Mouse (Mus musculus) midbrain, embryonic 14.5 days (tissue): ENCODE measurements around the gene Bcl3. TPM values are rescaled to one million over a fixed set of nuclear protein-coding genes. Genes with fewer than 3 reads are reported as not detected.

Experiments used
- ATAC-seq: fragments of 200-750 bp; cut with Nextera tagmentation; 2 replicates; pipeline ENCODE4 v1.8.0; 2017; ENCODE audit warnings: moderate number of reproducible peaks, moderate library complexity; ENCODE audit not compliant: low FRiP score, low TSS enrichment
- DNase-seq: peaks from one replicate; pipeline ENCODE4 v3.0.0-alpha.2; 2015
- H3K27ac ChIP-seq: fragments of 300-500 bp; sonication (generic); replicated peaks from 2 replicates; pipeline ENCODE4 v1.5.1; 2014; ENCODE audit warnings: mild to moderate bottlenecking, low read depth, low read length, moderate library complexity
- H3K27me3 ChIP-seq: fragments of 300-500 bp; sonication (generic); 2 replicates; pipeline ENCODE4 v1.6.1; 2014; ENCODE audit warnings: low read length, control low read depth, mixed read lengths; ENCODE audit not compliant: control insufficient read depth, insufficient read depth
- H3K36me3 ChIP-seq: fragments of 300-500 bp; sonication (generic); 2 replicates; pipeline ENCODE4 v1.6.1; 2014; ENCODE audit warnings: low read length, control low read depth; ENCODE audit not compliant: control insufficient read depth, insufficient read depth
- H3K4me1 ChIP-seq: fragments of 300-500 bp; sonication (generic); 2 replicates; pipeline ENCODE4 v1.6.1; 2014; ENCODE audit warnings: mild to moderate bottlenecking, antibody characterized with exemption, low read length, control low read depth; ENCODE audit not compliant: control insufficient read depth, insufficient read depth
- H3K4me2 ChIP-seq: fragments of 300-500 bp; sonication (generic); 2 replicates; pipeline ENCODE4 v1.6.1; 2014; ENCODE audit warnings: mild to moderate bottlenecking, low read length, moderate library complexity
- H3K4me3 ChIP-seq: fragments of 300-500 bp; sonication (generic); replicated peaks from 2 replicates; pipeline ENCODE4 v1.5.1; 2014; ENCODE audit warnings: low read depth, low read length
- H3K9ac ChIP-seq: fragments of 300-500 bp; sonication (generic); replicated peaks from 2 replicates; pipeline ENCODE4 v1.6.1; 2014; ENCODE audit warnings: mild to moderate bottlenecking, low read length, moderate library complexity
- H3K9me3 ChIP-seq: fragments of 300-500 bp; sonication (generic); 2 replicates; pipeline ENCODE4 v1.6.1; 2016; ENCODE audit warnings: low read length, control low read depth, mixed read lengths; ENCODE audit not compliant: control insufficient read depth
- WGBS: fragments of 180-500 bp; shearing (Covaris S2); extraction: QIAGEN DNeasy Blood & Tissue Kit; methylation state at CpG from one replicate; pipeline ENCODE4 v1.1.7; 2014; 5-methylcytosine and 5-hydroxymethylcytosine counted together
- polyA plus RNA-seq: library from polyadenylated mRNA; unstranded; fragments of >200 nt; fragmentation: Nextera tagmentation; extraction: Ambion mirVana; gene quantifications from 2 replicates; pipeline ENCODE4 v1.2.1, GENCODE M21; 2014

Gene Bcl3
- polyA plus RNA-seq, 1 experiment from 2014 or later, result 1.2 TPM

DNA sequence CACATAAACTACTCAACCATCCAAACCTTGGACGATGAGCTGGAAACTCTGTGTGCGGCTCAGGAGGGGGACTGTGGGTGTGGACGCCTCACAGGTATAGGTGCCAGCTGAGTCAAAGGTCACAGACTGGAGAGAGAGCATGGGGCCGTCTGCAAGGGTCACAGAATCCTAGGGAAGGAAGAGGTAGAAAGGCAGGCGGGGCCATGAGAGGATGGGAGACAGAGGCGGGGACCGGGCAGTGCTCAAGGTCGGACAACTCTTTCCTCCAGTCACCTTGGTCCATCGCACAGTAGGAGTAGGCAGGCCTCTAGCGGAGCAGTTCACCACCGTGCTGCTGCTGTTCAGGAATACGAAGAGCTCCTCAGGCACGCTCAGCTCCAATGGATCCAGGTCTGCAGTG is 62.5 kb downstream of the Bcl3 start:
- no peak for ATAC-seq
- no peaks in the 10 kb centered on the region; the same call in 1 of the 2 replicates for H3K9me3 ChIP-seq

DNA sequence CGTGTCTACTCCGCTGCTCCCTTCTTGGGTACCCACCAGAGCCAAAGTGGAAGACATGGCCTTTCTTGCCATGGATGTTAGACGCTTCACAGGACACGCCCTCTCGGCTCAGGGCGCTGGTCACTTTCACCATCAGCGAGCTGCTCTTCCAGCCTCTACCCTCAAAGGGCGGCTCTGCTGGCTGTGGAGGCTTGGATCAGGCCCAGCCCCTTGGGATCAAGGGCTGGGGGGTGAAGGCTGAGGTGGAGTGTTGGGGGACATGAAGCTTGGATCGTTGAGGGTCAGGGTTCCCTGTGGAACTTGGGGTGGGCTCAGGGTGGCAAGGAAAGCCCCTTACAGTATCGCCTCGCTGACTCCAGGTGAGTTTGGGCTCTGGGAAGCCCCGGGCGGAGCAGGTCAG is 63.9 kb downstream of the Bcl3 start:
- ATAC-seq (no peak), DNase-seq (no peak)
- Histone ChIP-seq H3K9me3 (no peaks in the 10 kb centered on the region), H3K36me3 (no peaks in the 10 kb centered on the region), H3K4me3 (no peak overlapping the region), H3K4me1 (no peaks in the 10 kb centered on the region), H3K27ac (no peak overlapping the region), H3K9ac (no peak overlapping the region), H3K27me3 (no peaks in the 10 kb centered on the region), H3K4me2 (no peak overlapping the region)
- 91% methylated on average over 13 of the region's 13 CpGs for WGBS

More for the DNA sequence above, 62.5 kb downstream of the Bcl3 start:
- Histone ChIP-seq H3K27me3 (no peaks in the 10 kb centered on the region), H3K9ac (no peak overlapping the region), H3K27ac (no peak overlapping the region), H3K36me3 (no peaks in the 10 kb centered on the region), H3K4me2 (no peak overlapping the region), H3K4me1 (no peaks in the 10 kb centered on the region), H3K4me3 (no peak overlapping the region)
- 93% methylated on average over 13 of the region's 13 CpGs for WGBS
- no peak for DNase-seq

Other genes starting within 250 kb of the Bcl3 start
- 0.22 and 0.32 TPM in 2 replicates for gene Zfp296, start 245.5 kb downstream of the Bcl3 start, polyA plus RNA-seq
- 140 and 154 TPM in 2 replicates for gene Gemin7, start 245.2 kb downstream of the Bcl3 start, polyA plus RNA-seq
- 44.7 and 50.4 TPM in 2 replicates for gene Clasrp, start 218.3 kb downstream of the Bcl3 start, polyA plus RNA-seq
- 4.5 and 5.2 TPM in 2 replicates for gene Relb, start 193.3 kb downstream of the Bcl3 start, polyA plus RNA-seq
- 132 and 134 TPM in 2 replicates for gene Clptm1, start 157.7 kb downstream of the Bcl3 start, polyA plus RNA-seq
- 0.37 TPM in 1 of 2 replicates, not detected in the other for gene Apoc2, start 144.8 kb downstream of the Bcl3 start, polyA plus RNA-seq
- not detected in 2 replicates for gene Gm44805, start 141.3 kb downstream of the Bcl3 start, polyA plus RNA-seq
- gene Apoc4, start 141.3 kb downstream of the Bcl3 start, polyA plus RNA-seq, result not detected in 2 replicates
- 1.7 and 2.0 TPM in 2 replicates for gene Apoc1, start 130.1 kb downstream of the Bcl3 start, polyA plus RNA-seq
- 163 and 265 TPM in 2 replicates for gene Apoe, start 123.6 kb downstream of the Bcl3 start, polyA plus RNA-seq
- gene Tomm40, start 107.3 kb downstream of the Bcl3 start, polyA plus RNA-seq, result 120 and 121 TPM in 2 replicates
- gene Nectin2, start 72.3 kb downstream of the Bcl3 start, polyA plus RNA-seq, result 41.1 and 46.1 TPM in 2 replicates
- gene Bcam, start 51.8 kb downstream of the Bcl3 start, polyA plus RNA-seq, result 4.5 and 7.8 TPM in 2 replicates
- not detected in 2 replicates for gene Cblc, start 26.0 kb downstream of the Bcl3 start, polyA plus RNA-seq
- 9.9 and 13.6 TPM in 2 replicates for gene Gm19345, start 29.2 kb upstream of the Bcl3 start, polyA plus RNA-seq
- gene Ceacam16, start 38.5 kb upstream of the Bcl3 start, polyA plus RNA-seq, result 0.90 TPM in 1 of 2 replicates, not detected in the other
- gene Ceacam19, start 65.2 kb upstream of the Bcl3 start, polyA plus RNA-seq, result not detected in 2 replicates
- gene Pvr, start 98.4 kb upstream of the Bcl3 start, polyA plus RNA-seq, result 4.9 and 8.2 TPM in 2 replicates
- not detected in 2 replicates for gene Igsf23, start 128.0 kb upstream of the Bcl3 start, polyA plus RNA-seq
- gene Ceacam20, start 142.6 kb upstream of the Bcl3 start, polyA plus RNA-seq, result not detected in 2 replicates
- gene Nlrp9b, start 168.7 kb upstream of the Bcl3 start, polyA plus RNA-seq, result not detected in 2 replicates